Mouse (Mus musculus) hindbrain, postnatal 0 days (tissue): Measurements from ENCODE around the gene Gm49321. TPM values are rescaled to one million over a fixed set of nuclear protein-coding genes. Genes with fewer than 3 reads are reported as not detected.

Experiments used
- ATAC-seq: fragments of 200-750 bp; cut with Nextera tagmentation; 2 replicates; pipeline ENCODE4 v1.8.0; 2017; ENCODE audit warnings: mild to moderate bottlenecking, moderate TSS enrichment, moderate library complexity
- DNase-seq: peaks from one replicate; pipeline ENCODE4 v3.0.0-alpha.2; 2015; ENCODE audit warnings: low spot score
- H3K27ac ChIP-seq: fragments of 300-500 bp; sonication (generic); 2 replicates; pipeline ENCODE4 v1.5.1; 2014; ENCODE audit warnings: mild to moderate bottlenecking
- H3K27me3 ChIP-seq: fragments of 300-500 bp; sonication (generic); 2 replicates; pipeline ENCODE4 v1.6.1; 2014; ENCODE audit warnings: low read length, mixed read lengths; ENCODE audit not compliant: insufficient read depth
- H3K36me3 ChIP-seq: fragments of 300-500 bp; sonication (generic); 2 replicates; pipeline ENCODE4 v1.6.1; 2014; ENCODE audit warnings: low read length, mixed read lengths; ENCODE audit not compliant: insufficient read depth
- H3K4me1 ChIP-seq: fragments of 300-500 bp; sonication (generic); 2 replicates; pipeline ENCODE4 v1.6.1; 2014; ENCODE audit warnings: antibody characterized with exemption, low read length, mixed read lengths; ENCODE audit not compliant: insufficient read depth
- H3K4me2 ChIP-seq: fragments of 300-500 bp; sonication (generic); 2 replicates; pipeline ENCODE4 v1.6.1; 2014; ENCODE audit warnings: low read depth, mild to moderate bottlenecking, low read length, moderate library complexity, mixed read lengths
- H3K4me3 ChIP-seq: fragments of 300-500 bp; sonication (generic); 2 replicates; pipeline ENCODE4 v1.5.1; 2014; ENCODE audit warnings: low read length
- H3K9ac ChIP-seq: fragments of 300-500 bp; sonication (generic); replicated peaks from 2 replicates; pipeline ENCODE4 v1.6.1; 2014; ENCODE audit warnings: mild to moderate bottlenecking, low read length, moderate library complexity, mixed read lengths
- H3K9me3 ChIP-seq: fragments of 300-500 bp; sonication (generic); 2 replicates; pipeline ENCODE4 v1.6.1; 2016; ENCODE audit warnings: low read length, mixed read lengths
- CTCF ChIP-seq: IDR thresholded peaks from 2 replicates; pipeline ENCODE4 v1.5.1; 2016; ENCODE audit warnings: antibody characterized with exemption, control low read depth, low read depth
- WGBS: fragments of 180-500 bp; shearing (Covaris S2); extraction: QIAGEN DNeasy Blood & Tissue Kit; methylation state at CpG from one replicate; pipeline ENCODE4 v1.1.7; 2014; 5-methylcytosine and 5-hydroxymethylcytosine counted together
- polyA plus RNA-seq: library from polyadenylated mRNA; unstranded; fragments of >200 nt; fragmentation: Nextera tagmentation; extraction: Ambion mirVana; gene quantifications from 2 replicates; pipeline ENCODE4 v1.2.1, GENCODE M21; 2015
- total RNA-seq: library from RNA; depleted of rRNA; stranded (reverse); fragments of >200 nt; gene quantifications from 2 replicates; pipeline ENCODE4 v1.2.3, GENCODE M21; 2014

Gm49321 gene
- total and polyA plus RNA-seq, 2 experiments from 2014 or later = 14.8 TPM; not detected in 1

GRCm38 (mm10) chr12:73908274-73909012 is 29.0 kb upstream of the Gm49321 start:
- Histone ChIP-seq H3K27me3 (no peaks in the 10 kb centered on the region), H3K4me3 (peak overlapping the region; percentile 97), H3K4me2 (peak overlapping the region; percentile 79), H3K9me3 (no peaks in the 10 kb centered on the region), H3K36me3 (no peaks in the 10 kb centered on the region), H3K27ac (peak overlapping the region; percentile 99), H3K4me1 (peaks cover 8% of the 10 kb centered on the region; the same call in 1 of the 2 replicates), H3K9ac (peak overlapping the region; percentile 99)
- ATAC-seq (peak; percentile 64), DNase-seq (peak; percentile 77)
- WGBS = under 1% methylated on average over 63 of the region's 76 CpGs
- TF ChIP-seq CTCF = no peak

DNA sequence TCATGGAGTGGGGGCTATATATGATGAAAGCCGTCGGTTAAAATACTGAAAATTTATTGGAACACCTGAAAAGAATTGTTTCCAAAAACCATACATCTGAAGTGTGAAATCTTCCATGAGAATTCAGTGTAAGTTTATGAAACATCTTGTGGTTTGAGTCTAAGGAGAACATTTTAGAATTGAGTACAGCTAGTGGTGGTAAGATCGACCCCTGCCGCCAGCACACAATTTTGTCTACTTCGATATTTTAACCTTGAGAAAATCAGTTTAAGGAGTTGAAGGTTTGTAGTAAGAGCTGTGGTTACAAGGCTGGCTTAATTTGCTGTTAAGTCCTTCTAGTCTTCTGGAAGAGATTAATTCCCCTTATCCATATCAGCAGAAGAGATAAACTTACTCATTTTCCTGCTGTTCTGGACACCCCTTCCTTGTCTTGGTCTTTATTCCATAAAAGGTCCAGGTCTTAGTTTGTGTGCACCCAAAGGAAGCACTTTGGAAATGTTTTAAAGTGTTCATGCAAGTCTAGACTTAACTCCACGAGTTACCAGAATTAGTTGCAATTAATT is 28.4 kb upstream of the Gm49321 start:
- ATAC-seq (no peak), DNase-seq (peak; percentile 6)
- Histone ChIP-seq H3K9me3 (no peaks in the 10 kb centered on the region), H3K36me3 (no peaks in the 10 kb centered on the region), H3K4me1 (peaks cover 8% of the 10 kb centered on the region; the same call in 1 of the 2 replicates), H3K27me3 (no peaks in the 10 kb centered on the region), H3K4me3 (peak overlapping the region; percentile 97), H3K9ac (peak overlapping the region; percentile 99), H3K27ac (no peak overlapping the region; the same call in 1 of the 2 replicates), H3K4me2 (peak overlapping the region; percentile 79)
- WGBS = 4% methylated on average over 6 of the region's 6 CpGs
- peak; percentile 23; the same call in 1 of the 2 replicates for TF ChIP-seq CTCF

- H3K27ac ChIP-seq = no peak overlapping the region
- no peak for TF ChIP-seq CTCF
- no peaks in the 10 kb centered on the region for H3K36me3 ChIP-seq
- DNase-seq (no peak), ATAC-seq (no peak)
- no peak overlapping the region for H3K9ac ChIP-seq
- no peaks in the 10 kb centered on the region for H3K9me3 ChIP-seq
- no peak overlapping the region for H3K4me2 ChIP-seq
- WGBS = 91% methylated on average over 5 of the region's 5 CpGs
- H3K4me1 ChIP-seq = no peaks in the 10 kb centered on the region
- no peaks in the 10 kb centered on the region for H3K27me3 ChIP-seq
- no peak overlapping the region for H3K4me3 ChIP-seq
These were observed 19.0 kb upstream of the Gm49321 start for GRCm38 (mm10) chr12:73918479-73918878.

GRCm38 (mm10) chr12:73930266-73930665 is 7.2 kb upstream of the Gm49321 start:
- H3K4me3 ChIP-seq = no peak overlapping the region
- no peak overlapping the region for H3K27ac ChIP-seq
- H3K9ac ChIP-seq = no peak overlapping the region
- no peak for DNase-seq
- 81% methylated on average over 3 of the region's 3 CpGs for WGBS
- H3K27me3 ChIP-seq = no peaks in the 10 kb centered on the region
- H3K9me3 ChIP-seq = no peaks in the 10 kb centered on the region
- H3K4me1 ChIP-seq = no peaks in the 10 kb centered on the region
- no peak overlapping the region for H3K4me2 ChIP-seq
- H3K36me3 ChIP-seq = peaks cover 38% of the 10 kb centered on the region
- no peak for ATAC-seq
- no peak for TF ChIP-seq CTCF

DNA sequence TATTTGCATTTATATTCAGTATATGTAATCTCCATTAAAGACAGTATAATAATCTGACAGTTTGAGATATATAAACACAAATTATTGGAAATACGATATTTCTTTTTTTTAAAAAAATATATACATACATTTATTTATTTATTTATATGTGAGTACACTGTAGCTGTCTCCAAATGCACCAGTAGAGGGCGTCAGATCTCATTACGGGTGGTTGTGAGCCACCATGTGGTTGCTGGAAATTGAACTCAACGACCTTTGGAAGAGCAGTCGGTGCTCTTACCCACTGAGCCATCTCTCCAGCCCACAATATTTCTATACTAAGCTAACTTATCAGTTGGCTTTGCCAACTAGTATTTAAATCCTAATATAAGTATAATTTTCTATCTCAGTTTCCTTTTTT is 6.2 kb upstream of the Gm49321 start:
- Histone ChIP-seq H3K9me3 (no peaks in the 10 kb centered on the region), H3K36me3 (peaks cover 38% of the 10 kb centered on the region), H3K27ac (no peak overlapping the region), H3K4me3 (no peak overlapping the region), H3K27me3 (no peaks in the 10 kb centered on the region), H3K9ac (no peak overlapping the region), H3K4me1 (no peaks in the 10 kb centered on the region), H3K4me2 (no peak overlapping the region)
- DNase-seq (peak; percentile 65), ATAC-seq (no peak)
- WGBS = 54% methylated on average over 5 of the region's 5 CpGs
- peak; percentile 49 for TF ChIP-seq CTCF

DNA sequence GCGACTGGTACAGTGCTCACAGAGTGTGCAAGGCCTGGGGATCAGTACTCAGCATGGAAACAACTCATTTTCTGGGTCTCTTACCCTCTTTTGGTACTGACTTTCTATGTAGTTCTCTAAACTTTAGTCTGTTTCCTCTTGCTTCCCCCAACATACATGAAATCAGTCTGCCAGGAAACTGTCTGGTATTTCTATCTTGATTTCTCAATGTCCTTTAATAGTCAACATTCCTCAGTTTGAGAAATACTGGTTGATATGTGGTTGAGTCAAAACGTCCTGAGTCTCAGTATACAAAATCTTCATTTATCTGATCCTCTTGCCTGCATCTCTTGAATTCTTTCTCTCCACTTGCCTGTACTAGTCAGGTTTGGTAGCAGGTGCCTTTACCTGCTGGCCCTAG is 2.9 kb upstream of the Gm49321 start:
- Histone ChIP-seq H3K27ac (no peak overlapping the region), H3K9me3 (no peaks in the 10 kb centered on the region), H3K4me1 (no peaks in the 10 kb centered on the region), H3K27me3 (no peaks in the 10 kb centered on the region), H3K9ac (no peak overlapping the region), H3K36me3 (peaks cover 49% of the 10 kb centered on the region), H3K4me2 (no peak overlapping the region), H3K4me3 (no peak overlapping the region)
- ATAC-seq = no peak
- no peak for DNase-seq
- 84% methylated on average over 2 of the region's 2 CpGs for WGBS
- TF ChIP-seq CTCF = no peak

- no peak for ATAC-seq
- H3K4me1 ChIP-seq = no peaks in the 10 kb centered on the region
- 95% methylated on average over 6 of the region's 6 CpGs for WGBS
- no peak overlapping the region for H3K4me3 ChIP-seq
- H3K4me2 ChIP-seq = no peak overlapping the region
- H3K27me3 ChIP-seq = no peaks in the 10 kb centered on the region
- H3K9ac ChIP-seq = no peak overlapping the region
- H3K9me3 ChIP-seq = no peaks in the 10 kb centered on the region
- no peak overlapping the region for H3K27ac ChIP-seq
- peaks cover 38% of the 10 kb centered on the region for H3K36me3 ChIP-seq
- TF ChIP-seq CTCF = no peak
- DNase-seq = no peak
These were observed 2.1 kb downstream of the Gm49321 start for GRCm38 (mm10) chr12:73939542-73939941.
